Mouse (Mus musculus) gastrocnemius, postnatal 36 days (tissue): ENCODE data around the gene Dnaja1. TPM values are rescaled to one million over a fixed set of nuclear protein-coding genes. Genes with fewer than 3 reads are reported as not detected.

Experiments used
- microRNA-seq, 2 experiments: library from miRNA; unstranded; fragments of <30 nt; microRNA quantifications; one replicate each; pipeline ENCODE4 v1.2.0; 2021
- total RNA-seq, 2 experiments: library from RNA; stranded (reverse); gene quantifications; 2 replicates each; pipeline ENCODE4 v1.2.3; 2021

The Dnaja1 gene
- total RNA-seq, 2 experiments from 2014 or later = 31.8 to 38.3 TPM

Small RNA genes within 50 kb of the gene (microRNA-seq; reads per million reads assigned to microRNA genes)
- gene Mir207 = 0 reads per million in 2 experiments

Other genes with a start within 250 kb of the Dnaja1 start
- gene Tmem215, start 250.0 kb upstream of the Dnaja1 start, total RNA-seq = not detected
- 10 to 100 TPM; 14.4 to 15.5 TPM for gene Aptx, start 19.0 kb upstream of the Dnaja1 start, total RNA-seq
- gene Smu1, start 35.8 kb downstream of the Dnaja1 start, total RNA-seq = 10 to 100 TPM; 23.7 to 28.3 TPM
- gene B4galt1, start 131.9 kb downstream of the Dnaja1 start, total RNA-seq = 10 to 100 TPM; 28.1 to 29.9 TPM
- not detected for gene Spink4, start 197.9 kb downstream of the Dnaja1 start, total RNA-seq
- 100 to 1,000 TPM; 185 to 205 TPM for gene Bag1, start 226.1 kb downstream of the Dnaja1 start, total RNA-seq
- 10 to 100 TPM; 21.2 to 21.6 TPM for gene Chmp5, start 226.3 kb downstream of the Dnaja1 start, total RNA-seq
- 10 to 100 TPM; 17.3 to 21.8 TPM for gene Nfx1, start 248.8 kb downstream of the Dnaja1 start, total RNA-seq